Mouse (Mus musculus): ENCODE results near the gene Arhgap35.

DNA sequence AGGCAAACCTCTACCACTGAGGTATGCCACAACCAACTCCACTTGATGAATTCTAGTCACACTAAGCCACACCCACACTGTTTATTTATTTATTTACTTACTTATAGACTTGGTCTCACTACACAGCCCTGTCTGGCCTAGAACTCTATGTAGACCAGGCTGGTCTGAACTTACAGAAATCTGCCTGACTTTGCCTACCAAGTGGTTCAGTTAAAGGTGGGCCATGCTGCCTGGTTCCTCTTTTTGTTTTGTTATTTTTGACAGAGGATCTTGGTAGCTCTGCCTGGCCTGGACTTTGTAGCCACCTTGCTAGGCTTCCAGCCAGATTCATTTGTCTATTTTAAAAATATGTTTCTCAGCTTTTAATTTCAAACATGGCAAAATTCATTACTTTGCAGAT lies 126.0 kb downstream of the Arhgap35 start:
- TF ChIP-seq CTCF (conservative IDR thresholded peaks at IDR 0.05; ENCODE audit: insufficient read depth, insufficient read length, low read depth, low read length) (no peak), POLR2A (IDR thresholded peaks at IDR 0.05; ENCODE audit: low read depth, low read length) (no peak)
